Mouse (Mus musculus) E14TG2a.4 (cell line): ENCODE data around the gene Bclaf1.

Experiments used
- H3K27me3 ChIP-seq: 2 replicates; pipeline ENCODE4 v1.6.1; 2014; ENCODE audit warnings: low read length, control low read depth; ENCODE audit not compliant: insufficient read depth
- H3K36me3 ChIP-seq: 2 replicates; pipeline ENCODE4 v1.6.1; 2014; ENCODE audit warnings: low read length, control low read depth; ENCODE audit not compliant: insufficient read depth
- H3K4me1 ChIP-seq: replicated peaks from 2 replicates; pipeline ENCODE4 v1.6.1; 2014; ENCODE audit warnings: low read depth, low read length, control low read depth
- H3K4me3 ChIP-seq: replicated peaks from 2 replicates; pipeline ENCODE4 v1.5.1; 2014; ENCODE audit warnings: mild to moderate bottlenecking, low read length
- H3K9me3 ChIP-seq: 2 replicates; pipeline ENCODE4 v1.6.1; 2014; ENCODE audit warnings: low read length, control low read depth
- CTCF ChIP-seq: conservative IDR thresholded peaks from 2 replicates; pipeline ENCODE4 v1.5.1; 2014; ENCODE audit warnings: low read length
- NANOG ChIP-seq: IDR thresholded peaks from 2 replicates; pipeline ENCODE4 v1.6.1; 2014; ENCODE audit warnings: borderline replicate concordance, low read length, mixed read lengths
- POU5F1 ChIP-seq: IDR thresholded peaks from 2 replicates; pipeline ENCODE4 v1.6.1; 2014; ENCODE audit warnings: low read length, borderline replicate concordance

Gene Bclaf1

GRCm38 (mm10) chr10:20337872-20338271, 25.6 kb downstream of the Bclaf1 start:
- Histone ChIP-seq H3K4me3 (no peak overlapping the region), H3K36me3 (peaks cover 99% of the 10 kb centered on the region), H3K9me3 (no peaks in the 10 kb centered on the region), H3K27me3 (no peaks in the 10 kb centered on the region), H3K4me1 (peaks cover 17% of the 10 kb centered on the region)
- no peak for TF ChIP-seq NANOG

- Histone ChIP-seq H3K4me3 (no peak overlapping the region), H3K36me3 (peaks cover 65% of the 10 kb centered on the region), H3K27me3 (no peaks in the 10 kb centered on the region), H3K4me1 (peaks cover 19% of the 10 kb centered on the region), H3K9me3 (no peaks in the 10 kb centered on the region)
- no peak for TF ChIP-seq CTCF
- no peak for TF ChIP-seq POU5F1
- no peak for TF ChIP-seq NANOG
Observed at GRCm38 (mm10) chr10:20345736-20346135, 33.5 kb downstream of the Bclaf1 start.

DNA sequence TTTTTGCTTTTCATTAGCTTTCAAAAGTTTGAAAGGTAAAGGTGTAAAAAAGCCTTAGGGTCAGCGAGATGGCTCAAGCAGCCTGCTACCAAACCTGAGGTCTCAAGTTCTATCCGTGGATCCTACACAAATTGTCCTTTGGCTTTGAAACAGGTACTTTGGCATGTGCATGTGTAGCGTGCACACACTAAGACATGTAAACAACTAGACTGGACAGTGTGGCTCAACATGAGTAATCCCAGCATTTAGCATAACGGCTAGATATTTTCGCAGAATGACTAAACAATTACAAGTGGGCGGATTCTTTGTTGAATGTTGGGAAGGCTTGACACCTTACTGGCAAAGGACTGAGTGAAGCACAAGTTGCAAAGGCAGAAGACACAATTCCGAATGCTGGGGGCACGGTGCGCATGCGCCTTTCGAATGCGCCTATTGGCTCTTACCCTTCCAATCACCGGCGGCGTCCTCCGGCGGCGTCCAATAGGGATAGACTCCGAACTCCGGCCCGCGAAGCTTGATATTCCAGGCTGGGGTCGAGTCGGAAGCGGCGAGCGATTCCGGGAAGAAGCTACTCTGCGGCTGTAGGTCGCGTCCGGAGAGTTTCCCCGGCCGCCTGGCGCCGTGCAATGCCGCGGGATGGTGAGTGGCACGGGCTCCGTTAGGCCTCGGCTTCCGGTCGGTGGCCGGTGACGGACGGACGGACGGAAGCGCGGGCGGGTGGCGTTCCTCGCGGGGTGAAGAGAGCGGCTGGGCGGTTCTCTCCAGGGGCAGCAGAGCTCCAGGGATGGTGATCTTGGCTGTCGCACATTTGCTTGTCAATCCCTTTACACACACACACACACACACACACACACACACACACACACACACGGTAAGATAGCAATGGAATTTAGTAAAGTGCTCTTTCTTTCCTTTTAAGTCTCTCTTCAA, 35.3 kb downstream of the Bclaf1 start, which contains the start of gene Mtfr2:
Mtfr2 (plus strand) TSS at position 486 of the 930 bp plus-strand sequence.
- H3K27me3 ChIP-seq = no peaks in the 10 kb centered on the region
- H3K36me3 ChIP-seq = peaks cover 61% of the 10 kb centered on the region
- TF ChIP-seq CTCF (no peak), NANOG (no peak), POU5F1 (no peak)
- H3K4me3 ChIP-seq = peak within 1 kb of the TSS; percentile 88
- H3K4me1 ChIP-seq = peaks cover 33% of the 10 kb centered on the region
- no peaks in the 10 kb centered on the region for H3K9me3 ChIP-seq

DNA sequence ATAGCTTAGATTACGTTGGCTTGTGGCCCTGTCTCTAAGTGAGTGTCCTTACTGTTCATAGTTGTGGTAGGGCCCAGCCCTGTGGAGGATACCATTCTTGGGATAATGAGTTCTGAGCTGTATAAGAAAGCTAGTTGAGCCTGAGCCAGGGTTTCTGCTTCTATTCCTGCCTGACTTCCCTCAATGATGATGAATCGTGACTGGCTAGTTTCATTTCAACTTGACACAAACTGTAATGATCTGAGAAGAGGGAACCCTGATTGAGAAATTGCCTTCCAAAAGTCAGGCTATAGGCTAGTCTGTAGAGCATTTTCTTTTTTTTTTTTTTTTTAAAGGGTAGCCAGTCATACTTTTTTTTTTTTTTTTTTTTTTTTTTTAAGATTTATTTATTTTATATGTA, 36.6 kb downstream of the Bclaf1 start:
- H3K4me1 ChIP-seq = peaks cover 34% of the 10 kb centered on the region
- TF ChIP-seq CTCF (no peak), NANOG (no peak), POU5F1 (no peak)
- no peaks in the 10 kb centered on the region for H3K9me3 ChIP-seq
- no peaks in the 10 kb centered on the region for H3K27me3 ChIP-seq
- H3K36me3 ChIP-seq = peaks cover 59% of the 10 kb centered on the region
- peak overlapping the region; percentile 88; the same call in 1 of the 2 replicates for H3K4me3 ChIP-seq

DNA sequence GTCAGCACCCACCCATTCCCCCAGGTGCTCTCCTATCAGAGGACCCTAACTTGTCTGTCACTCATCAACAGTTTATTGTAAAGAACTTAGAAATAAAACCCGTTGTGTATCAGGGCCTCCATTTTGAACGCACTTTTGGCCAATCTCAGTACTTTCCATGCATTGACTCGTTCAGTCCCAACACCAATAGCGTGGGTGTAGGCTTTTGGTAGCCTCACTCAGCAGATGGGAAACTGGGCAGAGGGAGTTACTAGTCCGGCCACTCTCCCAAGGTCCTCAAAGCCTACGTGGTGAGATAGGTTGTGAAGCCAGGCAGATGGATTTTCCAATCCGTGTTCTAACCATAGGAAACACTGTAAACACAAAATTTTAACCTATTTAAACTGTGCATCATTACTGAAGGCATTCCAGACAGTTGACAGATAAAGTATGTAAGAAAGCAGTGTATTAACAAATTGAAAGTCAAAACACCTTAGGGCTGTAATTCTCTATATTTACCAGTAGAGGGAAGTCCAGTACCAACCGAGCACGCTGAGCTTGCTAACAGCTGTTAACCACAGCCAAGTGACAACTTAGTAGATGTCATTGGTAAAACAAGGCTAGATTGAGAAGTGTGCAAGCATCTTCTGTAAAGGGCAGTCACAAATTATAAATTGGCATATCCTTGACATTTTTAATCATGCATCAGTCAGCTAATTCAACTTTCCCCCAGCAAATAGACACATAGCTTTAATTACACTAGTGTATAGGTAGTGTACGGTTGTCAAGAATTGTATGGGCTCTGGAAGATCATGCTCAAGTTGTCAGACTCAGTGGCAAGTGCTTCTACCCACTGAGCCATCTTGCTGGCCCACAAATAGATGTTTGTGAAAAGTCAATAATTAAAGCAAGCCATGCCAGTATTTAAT, 49.5 kb downstream of the Bclaf1 start:
- H3K4me3 ChIP-seq = no peak overlapping the region
- no peaks in the 10 kb centered on the region for H3K27me3 ChIP-seq
- H3K4me1 ChIP-seq = peaks cover 13% of the 10 kb centered on the region
- peaks cover 4% of the 10 kb centered on the region; the same call in 1 of the 2 replicates for H3K9me3 ChIP-seq
- peaks cover 45% of the 10 kb centered on the region for H3K36me3 ChIP-seq
- peak; percentile 91 for TF ChIP-seq CTCF
- TF ChIP-seq NANOG = no peak

GRCm38 (mm10) chr10:20362450-20363118, 50.3 kb downstream of the Bclaf1 start:
- TF ChIP-seq CTCF (no peak), POU5F1 (no peak), NANOG (no peak)
- peaks cover 13% of the 10 kb centered on the region for H3K4me1 ChIP-seq
- no peaks in the 10 kb centered on the region for H3K27me3 ChIP-seq
- H3K36me3 ChIP-seq = peaks cover 37% of the 10 kb centered on the region
- H3K4me3 ChIP-seq = no peak overlapping the region
- H3K9me3 ChIP-seq = peaks cover 4% of the 10 kb centered on the region; the same call in 1 of the 2 replicates

DNA sequence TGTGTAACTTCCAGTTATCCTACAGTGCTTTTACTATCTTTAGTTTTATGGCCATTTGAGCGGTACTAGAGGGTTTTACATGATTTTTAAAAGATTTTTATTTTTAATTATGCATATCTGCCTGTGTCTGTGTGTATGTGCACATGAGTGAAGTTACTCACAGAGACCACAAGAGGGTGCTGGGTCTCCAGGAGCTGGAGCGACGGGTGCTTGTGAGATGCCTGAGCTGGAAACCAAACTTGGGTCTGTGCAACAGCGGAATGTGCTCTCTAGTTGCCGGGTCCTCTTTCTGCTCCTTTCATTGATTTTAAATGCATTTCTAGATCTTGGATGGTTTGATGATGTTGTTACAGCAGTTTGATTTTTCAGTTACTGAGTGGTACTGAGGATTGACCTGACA, 59.8 kb downstream of the Bclaf1 start:
- no peaks in the 10 kb centered on the region for H3K36me3 ChIP-seq
- no peak overlapping the region for H3K4me3 ChIP-seq
- TF ChIP-seq NANOG (no peak), CTCF (peak; percentile 67)
- H3K27me3 ChIP-seq = no peaks in the 10 kb centered on the region
- no peaks in the 10 kb centered on the region for H3K9me3 ChIP-seq
- H3K4me1 ChIP-seq = no peaks in the 10 kb centered on the region

DNA sequence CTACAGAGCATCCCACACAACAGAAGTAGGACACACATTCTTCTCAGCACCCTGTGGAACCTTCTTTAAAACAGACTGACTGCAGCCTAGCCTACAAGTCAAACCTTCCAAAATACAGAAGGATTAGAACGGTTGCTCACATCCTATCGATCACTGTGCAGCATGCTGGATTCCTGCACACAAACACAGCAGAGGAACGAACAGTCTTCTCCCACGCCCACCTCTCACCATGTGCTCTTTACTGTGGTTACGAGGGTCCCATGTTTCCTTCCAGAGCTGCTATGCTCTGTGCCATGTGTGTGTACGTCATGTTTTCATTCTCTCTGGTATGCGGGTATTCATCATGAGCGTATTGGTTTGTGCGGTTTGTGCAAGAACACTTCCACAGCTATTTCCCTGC, 65.4 kb downstream of the Bclaf1 start:
- H3K27me3 ChIP-seq = no peaks in the 10 kb centered on the region
- no peak for TF ChIP-seq CTCF
- no peak for TF ChIP-seq POU5F1
- H3K4me3 ChIP-seq = no peak overlapping the region
- H3K9me3 ChIP-seq = no peaks in the 10 kb centered on the region
- H3K4me1 ChIP-seq = peaks cover 6% of the 10 kb centered on the region; the same call in 1 of the 2 replicates
- no peaks in the 10 kb centered on the region for H3K36me3 ChIP-seq
